Mouse (Mus musculus) frontal cortex, adult 2 months (tissue): ENCODE data around the gene Dock4. TPM values are rescaled to one million over a fixed set of nuclear protein-coding genes. Genes with fewer than 3 reads are reported as not detected.

Experiments used
- DNase-seq, 2 experiments: peaks; one replicate each; pipeline ENCODE4 v3.0.0; 2022; ENCODE audit warnings: low spot score in 1 of 2; ENCODE audit errors: extremely low spot score in 1 of 2
- polyA plus RNA-seq: library from polyadenylated mRNA; depleted of rRNA; stranded (reverse); fragments of >200 nt; gene quantifications from 2 replicates; pipeline ENCODE4 v1.2.3, GENCODE M21; 2012

Gene Dock4
- polyA plus RNA-seq, 1 experiment, result 28.8 TPM

DNA sequence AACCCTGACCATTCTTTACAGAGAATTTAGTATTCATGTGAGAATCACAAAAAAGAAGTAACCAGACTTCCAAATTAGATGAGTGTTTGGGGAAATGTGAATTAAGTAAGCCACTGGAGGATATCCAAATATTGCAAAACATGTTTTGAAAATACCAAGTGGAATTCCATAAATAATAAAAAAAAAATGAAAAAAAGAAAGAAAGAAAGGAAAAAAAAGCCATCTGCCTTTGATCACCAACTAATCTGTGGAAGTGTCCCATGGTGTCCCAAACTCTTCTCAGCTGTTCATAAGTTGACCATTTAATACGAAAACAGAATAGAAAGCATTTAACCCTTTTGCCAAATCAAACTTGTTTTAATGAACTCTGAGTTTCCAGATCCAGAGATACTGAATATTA is 118.0 kb downstream of the Dock4 start:
- DNase-seq, result no peak

DNA sequence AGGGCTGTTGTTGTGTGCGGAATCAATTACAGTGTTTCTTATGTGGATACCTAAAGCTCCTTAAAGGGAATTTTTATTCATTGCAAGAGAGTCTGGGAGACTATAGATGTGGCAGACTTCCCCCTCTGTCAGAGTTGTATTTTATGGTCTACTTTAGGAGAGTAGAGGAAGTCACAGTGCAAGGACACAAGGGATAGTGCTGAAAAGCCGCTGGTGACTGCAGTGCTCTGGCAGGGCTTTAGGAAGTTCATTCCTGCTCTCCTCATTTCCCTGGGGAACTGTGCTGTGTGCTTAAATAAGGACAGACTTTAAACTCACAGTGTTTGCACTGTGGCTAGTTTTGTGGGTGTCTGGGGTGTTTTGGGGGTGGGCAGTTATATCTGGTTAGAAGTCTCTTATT is 118.5 kb downstream of the Dock4 start:
- no peak for DNase-seq

DNA sequence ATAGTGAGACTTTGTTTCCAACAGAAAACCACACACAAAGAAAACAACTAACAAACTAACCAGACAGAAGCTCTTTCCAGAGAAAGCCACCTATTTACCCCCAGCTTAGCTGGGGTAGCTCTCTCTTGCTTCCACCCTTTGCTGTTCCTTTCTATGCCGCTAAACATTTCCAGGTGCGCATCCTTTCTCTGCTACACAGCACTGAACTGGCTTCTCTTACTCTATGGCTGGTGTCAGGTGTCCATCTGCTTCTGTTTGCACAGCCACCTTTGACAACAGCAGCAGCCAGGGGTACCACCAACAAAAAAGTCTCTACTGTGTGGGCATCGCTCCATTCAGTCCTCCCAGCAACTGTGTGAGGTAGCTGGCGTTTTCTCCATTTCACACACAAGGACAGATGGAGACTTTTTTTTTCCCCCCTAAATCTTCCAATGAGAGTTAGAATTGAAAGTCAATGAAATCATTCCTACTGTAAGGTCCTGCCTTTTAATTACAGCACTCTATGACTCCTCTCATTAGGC is 122.7 kb downstream of the Dock4 start:
- DNase-seq, result no peak

DNA sequence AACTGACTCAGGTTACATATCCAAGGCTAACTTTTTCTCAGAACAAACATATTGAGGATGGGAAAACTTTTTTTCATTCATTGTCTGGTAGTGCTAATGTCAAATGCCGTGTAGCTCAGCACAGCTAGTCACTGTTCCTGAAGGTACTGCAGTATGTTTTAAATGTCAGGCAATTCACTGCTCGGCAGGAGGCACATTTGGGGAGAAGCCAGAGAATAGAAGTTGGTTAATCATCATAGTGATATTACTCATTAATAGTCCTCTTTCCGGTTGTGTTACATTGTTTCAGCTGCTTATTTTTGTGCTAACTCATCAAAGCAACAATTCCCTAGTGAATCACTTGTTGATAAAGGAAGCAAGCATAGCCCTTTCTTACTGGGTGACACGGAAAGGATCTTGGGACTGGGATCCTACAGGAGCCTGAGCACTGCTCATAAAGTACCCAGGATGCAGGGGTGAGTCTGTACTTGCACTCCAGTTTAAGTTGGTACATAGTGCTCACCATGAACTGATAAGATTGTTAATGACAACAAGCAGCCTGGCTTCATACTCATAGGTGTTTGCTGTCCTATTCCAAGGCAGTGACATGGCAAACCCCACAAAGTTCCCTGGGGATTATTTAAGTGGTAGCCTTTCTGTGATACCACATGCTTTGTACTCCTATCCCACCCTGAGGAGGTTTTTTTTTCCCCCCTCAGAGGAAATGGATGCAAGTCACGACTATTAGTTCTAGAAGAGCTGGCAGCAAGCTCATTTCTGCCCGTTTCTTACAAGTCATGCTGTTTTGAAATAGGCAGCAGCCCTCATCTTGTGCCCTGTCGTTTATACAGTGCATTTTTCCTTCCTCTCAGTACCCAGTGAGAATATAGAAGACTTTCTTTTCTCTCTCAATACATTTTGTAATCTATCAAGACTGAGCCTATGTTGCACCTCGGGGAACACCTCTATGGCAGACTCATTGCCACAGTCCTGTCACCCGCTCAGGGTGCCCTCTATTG is 123.5 kb downstream of the Dock4 start:
- DNase-seq, result no peak

DNA sequence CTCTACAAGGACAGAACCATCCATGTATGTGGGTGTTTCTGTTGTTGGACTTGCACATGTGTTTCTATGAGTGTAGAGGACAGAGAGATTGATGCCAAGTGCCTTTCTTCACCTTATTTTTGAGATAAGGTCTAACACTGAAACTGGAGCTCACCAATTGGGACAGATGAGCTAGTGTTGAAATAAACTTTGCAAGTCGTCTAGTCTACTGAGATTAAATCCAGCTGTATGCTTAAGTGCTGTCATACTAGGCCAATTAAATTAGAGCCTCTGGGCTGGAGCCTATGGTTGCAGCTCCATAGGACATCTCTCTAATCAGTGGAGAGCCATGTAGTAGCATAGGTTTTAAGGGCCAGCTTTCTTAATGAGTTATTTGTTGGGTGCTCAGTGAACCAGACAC is 124.5 kb downstream of the Dock4 start:
- no peak for DNase-seq

DNA sequence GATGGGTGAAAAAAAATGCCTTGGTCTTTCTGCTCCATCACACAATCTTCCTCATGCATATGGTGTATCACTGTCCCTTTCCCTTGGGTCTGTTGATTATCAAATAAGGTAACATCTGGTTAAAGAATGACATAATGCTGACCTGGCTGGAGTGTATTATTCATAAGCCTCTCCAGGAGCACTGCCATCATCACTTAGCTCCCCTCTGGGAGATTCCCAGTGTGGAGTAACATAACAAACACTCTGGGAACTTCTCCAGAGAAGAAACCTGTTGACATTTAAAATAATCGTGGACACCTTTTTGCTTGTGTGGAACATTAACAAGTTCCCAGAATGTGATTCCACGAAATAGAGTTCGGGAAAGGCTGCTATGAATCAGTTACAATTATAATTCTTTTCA is 128.3 kb downstream of the Dock4 start:
- no peak for DNase-seq

DNA sequence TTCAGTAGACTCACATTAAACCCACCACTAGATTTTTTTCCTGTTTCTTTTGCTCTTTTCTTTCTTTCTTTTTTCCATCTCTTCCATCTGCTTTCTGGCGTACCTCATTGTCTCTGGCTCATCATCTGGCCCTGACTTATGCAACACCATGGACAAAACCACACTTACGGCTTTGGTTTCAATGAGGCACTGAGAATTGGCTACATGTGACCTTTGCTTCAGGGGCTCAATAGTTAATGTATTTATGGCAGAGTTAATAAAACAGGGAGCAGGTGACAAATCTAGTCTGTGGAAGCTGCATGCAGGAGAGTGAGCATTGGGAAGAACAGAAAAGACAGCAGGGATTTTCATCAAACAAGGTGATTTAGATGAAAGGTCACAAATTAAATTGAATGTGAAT is 131.0 kb downstream of the Dock4 start:
- no peak for DNase-seq

DNA sequence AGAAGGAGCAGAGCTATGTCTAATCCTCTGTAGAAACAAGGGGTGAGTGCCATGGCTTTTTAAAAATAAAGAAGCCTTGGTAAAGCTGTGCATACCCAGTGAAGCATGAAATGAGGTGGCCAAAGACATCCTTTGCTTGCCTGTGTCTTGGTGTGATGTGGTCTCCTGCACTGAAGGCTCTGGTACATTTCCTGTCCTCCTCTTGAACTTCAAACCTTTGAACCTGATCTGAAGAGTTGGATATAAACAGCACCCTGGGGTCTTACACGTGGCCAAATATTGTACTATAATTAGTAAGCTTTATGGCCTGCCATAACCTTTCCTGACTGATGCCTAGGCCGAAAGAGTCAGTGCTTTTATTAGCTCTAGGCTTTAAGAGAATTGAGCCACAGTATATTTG is 134.6 kb downstream of the Dock4 start:
- DNase-seq, result no peak

DNA sequence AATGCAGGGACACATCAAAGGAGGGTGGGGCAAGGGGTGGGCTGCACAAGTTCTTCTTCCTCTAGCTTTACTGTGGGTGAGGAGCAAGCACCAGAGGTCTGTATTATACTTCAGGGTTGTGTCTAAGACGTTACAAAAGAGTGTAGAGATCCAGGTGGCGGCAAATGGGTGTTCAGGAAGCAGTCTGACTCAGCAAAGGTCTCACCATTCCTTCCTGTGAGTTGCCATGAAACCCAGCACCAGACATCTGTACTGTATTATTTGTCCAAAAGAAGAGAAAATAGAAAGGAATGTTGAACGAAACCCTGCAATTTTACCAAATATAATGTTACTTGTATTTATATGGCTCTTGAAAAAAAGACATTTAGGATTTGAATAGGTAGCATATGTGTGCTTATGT is 135.3 kb downstream of the Dock4 start:
- DNase-seq, result no peak

DNA sequence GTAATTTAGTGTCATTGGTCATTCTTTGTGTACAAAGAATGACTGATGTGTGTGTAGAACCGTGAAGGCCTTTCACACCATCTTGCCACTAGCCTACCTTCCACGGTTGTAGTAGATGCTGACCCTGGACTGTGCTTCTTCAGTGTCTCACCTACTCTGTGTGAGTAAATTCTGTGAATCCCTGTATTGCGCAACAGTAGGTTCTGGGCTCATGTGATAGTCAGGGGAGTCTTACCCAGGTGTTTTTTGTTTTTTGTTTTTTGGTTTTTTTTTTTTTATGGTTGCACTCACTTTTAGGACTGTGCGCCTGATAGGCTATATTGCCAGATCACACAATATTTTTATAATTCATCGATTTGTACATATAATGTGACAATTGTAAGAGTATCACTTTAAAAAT is 136.3 kb downstream of the Dock4 start:
- DNase-seq, result no peak

DNA sequence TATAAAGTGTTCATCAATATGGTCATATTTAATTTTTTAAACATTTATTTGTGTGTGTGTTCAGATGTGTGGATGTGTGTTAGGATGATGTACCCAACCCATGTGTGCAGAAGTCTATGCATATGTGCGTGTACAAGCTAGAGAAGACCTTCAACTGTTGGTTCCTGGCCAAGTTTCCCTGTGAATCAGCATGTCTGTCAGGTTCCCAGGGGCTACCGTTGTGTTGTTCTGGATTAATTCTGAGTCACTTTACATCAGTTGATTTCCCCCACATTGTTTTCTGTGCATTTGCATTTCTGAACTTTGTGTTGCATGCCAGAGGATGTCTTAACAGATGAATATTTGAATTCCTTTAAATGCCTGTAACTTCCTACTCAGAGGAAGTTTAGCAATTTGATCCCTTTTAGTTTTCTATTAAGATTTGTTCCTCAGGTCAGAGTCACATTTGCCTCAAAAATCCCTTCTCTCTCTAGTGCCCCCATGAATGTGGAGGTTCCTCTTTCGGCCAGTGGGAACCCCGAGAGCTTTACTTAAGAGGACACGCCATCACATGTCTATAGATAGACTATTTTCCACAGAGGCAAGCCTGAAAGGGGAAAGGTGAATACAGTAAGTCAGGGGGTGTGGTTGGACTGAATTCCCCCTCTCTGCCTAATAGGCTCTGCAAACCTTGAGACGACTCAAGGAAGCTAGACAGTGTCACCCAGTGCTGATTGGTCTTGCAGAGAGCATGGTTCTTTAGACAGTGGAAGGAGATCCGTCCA is 139.0 kb downstream of the Dock4 start:
- no peak for DNase-seq

DNA sequence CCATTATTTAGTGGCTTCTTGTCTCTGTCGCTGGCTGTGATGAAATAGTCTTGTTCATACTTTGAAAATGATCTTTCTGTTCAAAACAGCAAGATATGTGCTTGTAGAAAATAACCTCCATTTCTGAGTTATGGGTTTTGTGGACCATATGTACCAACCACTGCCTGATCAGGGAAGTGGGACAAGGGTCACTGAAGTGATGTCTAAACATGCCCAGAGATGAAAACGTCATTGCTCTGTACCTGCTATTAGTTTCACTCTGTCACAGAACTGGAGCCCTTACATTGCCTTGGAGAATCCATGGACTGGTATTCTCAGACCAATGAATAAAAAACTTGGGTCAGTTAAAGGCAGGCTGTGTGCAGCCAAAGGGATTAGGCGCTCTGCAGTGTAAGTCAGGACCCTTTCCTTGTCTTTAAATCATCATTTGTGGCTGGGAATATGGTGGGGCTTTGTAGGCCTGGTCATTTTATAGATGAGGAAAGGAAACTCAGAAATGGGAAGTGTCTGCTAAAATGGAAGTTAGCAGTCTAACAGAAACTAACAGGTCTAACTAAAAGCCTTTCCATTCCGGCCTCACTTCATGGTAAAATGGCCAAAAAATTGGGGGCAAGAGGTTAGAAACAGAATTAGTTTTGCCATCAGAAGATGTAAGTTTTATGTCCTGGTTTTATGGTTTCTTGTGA is 139.8 kb downstream of the Dock4 start:
- no peak for DNase-seq

DNA sequence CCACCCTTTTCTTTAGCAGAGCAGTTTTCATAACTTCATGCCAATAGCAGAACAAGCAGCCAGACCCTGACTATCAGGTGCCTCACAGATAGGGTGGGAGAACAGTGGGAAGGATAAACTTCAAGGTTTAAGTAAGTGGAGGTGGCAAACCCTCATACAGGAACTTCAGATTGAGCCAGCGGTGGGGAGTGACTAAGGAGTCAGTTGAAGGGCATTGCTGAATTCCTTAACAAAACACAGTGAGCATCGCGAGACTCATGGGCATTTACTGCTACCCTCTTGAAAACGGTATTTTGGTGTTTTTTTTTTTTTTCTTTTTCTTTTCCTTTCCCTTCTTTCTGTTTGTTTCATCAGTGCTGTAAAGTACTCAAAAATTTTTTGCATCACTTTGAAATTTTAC is 148.4 kb downstream of the Dock4 start:
- no peak for DNase-seq

DNA sequence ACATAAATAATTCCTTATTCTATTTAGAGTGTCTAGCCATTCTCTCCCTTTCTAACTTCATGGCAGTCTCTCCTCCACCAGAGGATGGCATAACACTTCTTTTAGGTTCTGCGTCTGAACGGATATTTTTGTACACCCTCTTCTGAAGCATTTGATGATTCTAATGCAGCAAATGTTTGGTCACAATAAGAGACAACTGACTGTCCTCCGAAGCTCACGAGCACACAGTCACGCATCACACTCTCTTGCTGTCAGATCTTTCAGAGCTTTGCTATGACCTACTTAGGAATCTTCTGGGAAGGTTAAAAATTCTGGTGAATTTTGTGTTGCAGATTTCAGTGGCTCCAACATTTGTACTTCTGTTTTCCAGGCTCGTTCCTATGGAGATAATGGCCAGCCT is 149.7 kb downstream of the Dock4 start:
- DNase-seq, result peak; percentile 24 to 37

DNA sequence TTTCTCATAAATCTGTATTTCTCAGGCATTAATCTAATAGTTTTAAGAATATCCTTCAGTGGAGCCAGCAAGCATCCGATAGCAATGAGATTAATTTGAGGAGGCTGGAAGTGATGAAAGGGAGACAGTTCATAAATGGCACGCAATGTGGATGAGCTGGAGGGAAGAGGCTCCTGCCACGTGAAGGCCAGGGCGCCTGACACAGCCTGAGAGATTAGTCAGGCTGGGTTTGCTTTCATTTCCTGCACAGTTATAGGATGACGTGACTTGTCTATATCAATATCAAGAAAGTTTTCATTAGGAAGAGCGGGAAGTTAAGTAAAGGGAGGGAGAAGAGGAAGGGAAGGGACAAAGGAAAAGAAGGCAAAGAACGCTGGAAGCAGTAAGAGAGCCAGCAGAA is 150.3 kb downstream of the Dock4 start:
- no peak for DNase-seq

DNA sequence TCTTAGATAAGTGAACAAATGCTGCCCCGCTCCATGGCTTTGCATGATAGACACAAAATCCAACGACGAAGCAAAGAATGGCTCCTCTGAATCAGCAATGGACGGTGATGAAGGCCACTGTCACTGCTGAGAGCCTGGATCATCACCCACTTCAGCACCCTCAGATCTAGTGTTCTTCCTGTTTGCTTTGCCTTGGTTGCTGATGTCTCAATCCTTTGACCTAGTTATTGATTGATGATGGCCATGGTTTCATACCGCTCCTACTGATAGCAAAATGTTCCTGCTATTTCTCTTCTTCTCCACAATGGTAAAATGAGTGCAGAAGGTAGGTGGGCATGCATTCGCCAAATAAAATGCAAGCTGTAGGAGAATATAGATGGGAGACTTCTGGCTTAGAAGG is 150.7 kb downstream of the Dock4 start:
- DNase-seq, result no peak

DNA sequence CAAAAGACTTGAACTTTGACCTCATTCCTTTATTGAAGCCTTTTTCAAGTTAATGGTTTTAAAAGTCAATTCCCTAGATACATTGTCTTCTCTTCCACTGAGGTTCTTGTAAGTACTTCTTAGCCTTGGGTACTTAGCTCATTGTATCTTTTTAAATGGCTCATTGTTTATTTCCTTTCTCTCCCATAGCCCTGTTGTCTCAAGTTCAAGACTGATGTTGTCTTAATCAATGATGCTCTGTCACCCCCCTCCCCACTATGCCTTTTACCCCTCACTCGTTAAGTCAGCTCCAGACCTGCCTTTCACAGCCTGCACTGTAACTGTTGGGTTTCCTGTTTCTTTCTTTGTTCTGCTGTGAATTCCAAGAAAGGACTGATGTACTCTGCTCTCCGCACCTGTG is 154.2 kb downstream of the Dock4 start:
- DNase-seq, result no peak

DNA sequence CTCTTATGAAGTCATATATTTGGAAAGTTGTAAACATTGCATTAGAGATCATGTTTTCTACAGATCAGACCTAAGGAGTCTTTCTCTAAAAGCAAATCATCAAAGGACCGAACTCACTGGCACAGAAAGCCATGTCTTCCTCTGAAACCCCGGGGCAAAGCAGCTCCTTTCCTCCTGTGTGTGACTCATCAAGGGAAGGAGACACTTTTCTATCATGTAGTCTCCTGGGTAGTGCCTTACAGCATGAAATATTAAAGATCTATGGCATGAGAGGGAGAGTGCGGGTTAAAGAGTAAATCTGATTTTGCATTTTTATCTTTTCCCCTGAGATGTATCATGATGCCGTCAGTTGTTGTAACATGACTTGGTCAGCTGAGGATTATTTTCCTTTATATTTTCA is 159.8 kb downstream of the Dock4 start:
- no peak for DNase-seq

DNA sequence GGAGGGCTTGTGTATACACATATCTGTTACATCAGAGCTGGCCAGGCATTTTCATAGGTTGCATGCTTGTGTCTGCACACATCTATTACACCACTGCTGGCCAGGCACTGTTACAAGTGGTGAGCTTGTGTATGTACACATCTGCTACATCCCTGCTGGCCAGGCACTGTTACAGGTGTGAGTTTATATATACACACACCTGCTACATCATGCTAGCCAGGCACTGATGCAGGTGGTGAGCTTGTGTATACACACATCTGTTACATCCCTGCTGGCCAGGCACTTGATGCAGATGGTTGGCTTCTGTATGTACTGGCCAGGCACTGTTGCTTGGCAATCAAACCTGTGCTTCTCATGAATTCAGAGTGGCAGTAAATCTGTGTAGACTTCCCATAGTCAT is 177.2 kb downstream of the Dock4 start:
- DNase-seq, result no peak

DNA sequence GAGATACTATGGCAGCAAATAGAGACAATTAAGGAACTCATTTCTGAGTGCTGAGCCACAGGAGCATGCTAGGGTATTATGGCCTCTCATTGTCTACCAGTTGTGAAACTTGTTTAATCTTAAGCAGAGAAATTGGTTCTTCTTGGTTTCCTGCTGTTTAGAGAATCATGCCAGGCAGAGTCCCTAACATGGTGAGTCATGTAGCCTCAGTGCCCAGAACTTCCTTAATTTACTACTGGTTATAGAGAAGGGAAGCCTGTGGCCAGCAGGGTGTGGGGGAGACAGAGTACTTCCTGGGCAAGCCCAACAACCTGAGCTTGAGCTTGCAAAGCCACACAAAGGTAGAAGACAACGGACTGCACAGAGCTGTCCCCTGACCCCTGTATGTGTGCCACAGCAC is 180.8 kb downstream of the Dock4 start:
- no peak for DNase-seq

DNA sequence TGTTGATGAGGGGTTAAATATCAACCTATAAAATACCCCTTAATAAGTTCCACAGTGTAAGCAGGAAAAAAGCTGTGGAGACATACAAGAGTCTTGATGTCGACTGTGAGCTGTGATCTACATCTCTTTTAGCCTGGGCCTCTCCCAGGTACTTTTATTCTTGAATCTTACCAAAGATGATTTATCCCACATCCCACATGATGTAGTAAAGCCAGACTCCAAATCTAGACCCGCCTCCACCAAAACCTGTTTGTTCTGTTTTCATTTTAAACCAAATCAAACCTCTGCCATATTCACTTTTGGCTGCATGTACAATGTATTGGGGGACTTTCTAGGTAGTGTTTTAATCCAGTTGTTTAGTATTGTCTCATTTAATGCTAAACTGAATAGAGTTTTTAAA is 187.5 kb downstream of the Dock4 start:
- peak; percentile 6 to 34 for DNase-seq
